Mouse (Mus musculus) ES-CJ7 (cell line): ENCODE measurements around the gene Slc16a6.

Source experiments
- DNase-seq: peaks from one replicate; pipeline ENCODE4 v3.0.0; 2011; ENCODE audit warnings: low read depth, low spot score

The Slc16a6 gene

GRCm38 (mm10) chr11:109445438-109446035 is 27.9 kb downstream of the Slc16a6 start:
- DNase-seq, result peak; percentile 55

DNA sequence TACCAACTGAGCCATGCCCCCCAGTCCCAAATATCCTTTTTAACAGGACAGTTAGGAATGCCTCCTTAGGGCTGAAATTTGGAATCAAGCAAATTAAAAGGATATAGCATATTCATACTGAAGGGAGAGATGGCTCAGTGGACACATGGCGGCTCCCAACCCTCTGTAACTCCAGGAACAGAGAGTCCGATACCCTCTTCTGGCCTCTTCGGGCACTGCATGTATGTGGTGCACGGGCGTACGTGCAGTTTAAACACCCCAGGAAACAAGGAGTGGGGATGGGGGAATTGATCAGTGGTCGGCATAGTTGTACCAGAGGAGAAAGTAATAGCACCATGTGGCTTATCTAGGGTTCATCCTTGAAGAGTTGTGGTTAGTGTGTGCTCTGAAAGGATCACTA is 28.8 kb downstream of the Slc16a6 start:
- peak; percentile 74 for DNase-seq

DNA sequence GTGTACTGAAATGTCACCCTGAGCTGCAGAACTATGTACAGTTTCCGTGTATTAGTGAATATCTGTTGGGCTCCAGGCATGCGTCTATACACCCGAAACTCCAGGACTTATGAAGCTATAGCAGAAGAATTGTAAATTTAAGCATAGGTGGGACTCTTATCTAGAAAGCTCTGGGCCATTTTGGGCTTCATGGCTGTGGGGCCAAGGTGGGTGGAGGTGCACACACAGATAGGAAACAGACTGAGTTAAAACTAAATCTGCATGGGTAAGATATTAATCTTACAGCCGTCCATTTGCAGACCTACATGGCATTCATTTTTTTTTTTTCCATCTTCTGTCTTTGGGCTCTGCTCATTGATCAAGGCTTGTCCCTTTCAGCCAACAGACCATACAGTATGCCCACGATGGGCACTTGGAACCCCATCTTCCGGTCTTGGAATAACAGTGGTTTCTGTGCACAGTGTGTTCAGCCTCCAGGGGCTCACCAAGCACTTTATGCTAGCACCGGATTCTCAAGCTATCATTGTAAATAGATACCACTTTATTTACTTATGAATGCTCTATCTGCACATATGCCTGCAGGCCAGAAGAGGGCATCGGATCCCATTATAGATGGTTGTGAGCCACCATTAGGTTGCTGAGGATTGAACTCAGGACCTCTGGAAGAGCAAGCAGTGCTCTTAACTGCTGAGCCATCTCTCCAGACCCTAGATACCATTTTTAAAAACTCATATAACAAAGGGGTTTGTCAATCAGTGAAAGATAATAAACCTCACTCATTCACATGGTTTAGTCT is 29.7 kb downstream of the Slc16a6 start:
- DNase-seq, result no peak

DNA sequence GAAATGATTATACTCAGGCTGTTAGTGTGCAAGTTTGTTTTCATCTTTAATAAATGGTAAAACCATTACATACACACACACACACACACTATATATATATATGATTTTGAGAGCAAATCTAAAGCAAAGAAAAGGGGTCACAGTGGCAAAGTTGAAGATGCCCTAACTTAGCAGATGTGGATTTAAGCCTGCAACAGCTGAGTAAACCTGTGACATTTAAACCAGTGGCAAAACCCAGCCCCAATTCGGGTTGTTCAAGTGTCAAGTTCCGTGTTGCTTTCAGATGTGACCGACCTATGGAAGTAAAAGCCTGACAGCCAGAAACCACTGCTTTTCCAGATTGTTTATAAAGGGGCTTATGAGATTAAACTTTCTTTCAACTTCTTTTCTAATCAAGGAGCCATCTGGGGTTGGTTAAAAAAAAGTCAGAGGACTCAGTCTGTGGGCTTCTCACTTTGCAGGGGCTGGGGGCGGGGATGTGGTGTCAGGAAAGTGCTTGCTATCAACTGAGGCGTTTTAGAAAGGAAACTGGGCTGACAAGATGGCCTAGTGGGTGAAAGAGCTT is 31.1 kb downstream of the Slc16a6 start:
- no peak for DNase-seq

DNA sequence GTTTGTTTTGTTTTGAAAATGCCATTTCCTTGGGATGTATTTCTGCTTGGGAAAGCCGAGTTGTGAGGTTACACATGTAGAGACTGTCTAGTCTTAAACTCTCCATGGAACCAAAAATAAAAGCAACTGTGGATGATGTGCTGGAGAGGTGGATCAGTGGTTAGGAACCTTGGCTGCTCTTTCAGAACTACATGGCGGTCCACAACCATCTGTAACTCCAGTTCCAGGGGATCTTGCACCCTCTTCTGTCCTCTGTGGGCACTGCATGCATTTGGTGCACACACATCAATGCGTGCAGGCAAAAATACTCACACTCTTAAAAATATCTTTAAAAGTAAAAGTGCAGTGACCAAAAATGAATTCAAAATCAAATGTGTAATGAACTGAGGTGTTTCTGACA is 32.3 kb downstream of the Slc16a6 start:
- peak; percentile 73 for DNase-seq

DNA sequence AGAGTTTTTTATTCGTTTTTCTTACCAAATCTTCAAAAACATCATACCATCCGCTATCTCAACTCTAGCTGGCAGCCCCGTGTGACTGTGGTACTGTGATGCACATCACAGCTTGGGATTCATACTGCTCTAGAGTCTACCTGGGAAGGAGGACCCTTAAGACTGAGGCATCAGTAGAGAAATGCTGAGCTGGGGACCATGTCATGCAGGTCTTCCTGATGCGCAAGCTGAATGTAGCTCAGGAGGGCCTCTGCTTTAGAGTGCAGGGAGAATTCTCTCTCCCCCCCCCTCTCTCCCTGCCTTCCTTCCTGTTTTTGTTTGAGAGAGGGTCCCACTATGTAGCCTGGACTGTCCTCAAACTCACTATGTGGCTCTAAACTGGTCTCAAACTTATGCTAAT is 32.8 kb downstream of the Slc16a6 start:
- no peak for DNase-seq

- peak; percentile 41 for DNase-seq
Measured at GRCm38 (mm10) chr11:109439829-109440340, 33.5 kb downstream of the Slc16a6 start.

DNA sequence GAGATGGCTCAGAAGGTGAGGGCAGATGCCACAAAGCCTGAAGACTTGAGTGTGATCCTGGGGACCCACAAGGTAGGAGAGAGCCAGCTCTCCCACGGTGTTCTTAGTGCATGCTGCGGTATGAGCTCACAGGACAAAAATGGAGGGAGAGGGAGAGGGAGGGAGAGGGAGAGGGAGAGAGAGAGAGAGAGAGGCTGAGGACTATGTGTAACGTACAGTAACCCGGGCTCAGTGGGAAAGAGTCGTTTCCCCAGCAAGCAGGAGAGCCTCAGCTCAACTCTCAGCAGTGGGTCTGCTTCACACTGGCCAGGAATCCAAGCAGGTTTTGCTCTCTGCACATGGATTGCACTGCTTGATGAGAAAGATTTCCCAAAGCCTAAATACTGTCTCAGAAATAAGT is 34.2 kb downstream of the Slc16a6 start:
- no peak for DNase-seq

DNA sequence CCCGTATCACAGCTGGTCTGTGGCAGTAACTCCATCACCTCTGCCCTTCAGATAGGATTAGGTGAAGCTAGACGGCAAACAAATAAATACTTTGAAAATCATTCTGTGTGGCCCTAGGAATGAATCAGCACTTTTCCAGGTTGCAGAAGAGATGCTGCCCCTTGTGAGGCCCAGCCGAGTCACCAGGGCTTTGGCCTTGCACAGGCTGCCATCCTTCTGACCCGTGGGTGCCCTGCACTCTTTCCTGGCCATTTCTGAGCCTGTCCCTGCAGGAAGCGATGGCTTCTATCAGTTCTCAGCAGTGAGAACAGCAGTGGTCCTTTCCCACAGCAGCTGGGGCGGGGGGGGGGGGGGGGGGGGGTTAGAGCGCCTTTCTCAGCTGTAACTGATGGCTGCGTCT is 36.5 kb downstream of the Slc16a6 start:
- DNase-seq, result no peak

- DNase-seq, result no peak
Measured at GRCm38 (mm10) chr11:109434233-109434798, 39.1 kb downstream of the Slc16a6 start.

- DNase-seq, result no peak
Measured at GRCm38 (mm10) chr11:109427353-109427752, 46.0 kb downstream of the Slc16a6 start.

GRCm38 (mm10) chr11:109426272-109426586 is 47.2 kb downstream of the Slc16a6 start:
- no peak for DNase-seq

DNA sequence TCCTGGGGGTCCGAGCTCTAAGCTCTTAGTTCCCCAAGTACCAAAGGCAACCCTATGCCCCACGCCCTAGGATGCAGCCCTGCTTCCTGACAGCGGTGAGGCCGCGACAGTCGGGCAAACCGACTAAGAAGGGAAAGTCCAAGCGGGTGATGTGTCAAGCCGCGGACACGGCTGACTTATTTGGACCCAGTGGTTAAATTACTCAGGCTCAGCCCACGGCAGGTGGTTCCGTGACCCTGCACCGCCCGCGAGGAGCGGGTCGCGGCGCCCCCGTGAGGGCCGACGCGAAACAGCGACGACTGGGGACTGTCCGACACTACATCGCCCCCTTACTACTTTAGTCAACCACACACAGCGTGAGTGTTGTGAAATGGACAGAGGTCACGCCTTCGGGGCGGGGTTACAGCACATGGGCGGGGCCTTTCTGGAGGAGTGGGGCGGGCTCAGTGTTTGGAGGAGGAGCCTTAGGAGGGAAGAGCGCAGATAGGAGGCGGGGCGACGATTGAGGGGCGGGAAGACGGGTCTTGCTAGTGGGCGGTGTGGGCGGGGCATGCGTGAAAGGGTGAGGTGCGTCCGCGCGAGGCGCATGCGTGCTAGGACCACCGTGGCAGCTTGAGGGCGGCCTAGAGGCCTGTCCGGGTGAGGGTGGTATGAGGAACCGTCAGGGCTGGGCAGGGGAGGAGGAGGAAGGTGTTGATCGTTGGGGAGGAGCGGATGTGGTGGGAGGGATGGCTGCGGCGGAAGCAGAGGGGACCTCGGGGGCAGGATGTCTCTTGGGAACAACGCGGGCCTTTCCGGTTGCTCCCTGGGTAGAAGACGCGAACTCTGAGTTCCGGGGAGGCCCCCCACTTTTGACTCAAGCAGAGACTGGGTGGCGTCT is 47.8 kb downstream of the Slc16a6 start, which contains the start of gene Amz2:
Gene Amz2, plus strand, starts transcription at position 555 of the 880 bp plus-strand sequence.
- DNase-seq, result peak; percentile 100

- no peak for DNase-seq
Measured at GRCm38 (mm10) chr11:109423294-109423693, 50.1 kb downstream of the Slc16a6 start.

- DNase-seq, result no peak
Measured at GRCm38 (mm10) chr11:109422263-109422662, 51.1 kb downstream of the Slc16a6 start.

DNA sequence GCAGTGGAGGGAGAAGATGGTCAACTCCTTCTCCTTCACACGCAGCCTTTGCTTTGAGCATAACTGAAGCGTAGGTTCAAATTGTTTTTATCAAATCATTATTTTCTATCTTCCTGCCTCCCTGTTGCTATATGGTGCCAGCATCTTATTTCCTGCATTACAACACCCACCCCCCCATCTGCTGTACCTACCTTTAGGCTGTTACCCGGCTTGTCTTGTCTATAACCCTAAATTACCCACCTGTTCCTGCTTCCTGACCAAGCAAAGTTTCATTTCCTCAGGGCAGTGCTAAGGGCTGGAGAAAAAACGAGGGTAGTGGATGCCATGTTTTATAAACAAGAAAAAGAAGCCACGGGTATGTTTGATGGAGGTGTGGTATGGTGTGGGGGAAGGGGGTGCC is 52.2 kb downstream of the Slc16a6 start:
- no peak for DNase-seq

DNA sequence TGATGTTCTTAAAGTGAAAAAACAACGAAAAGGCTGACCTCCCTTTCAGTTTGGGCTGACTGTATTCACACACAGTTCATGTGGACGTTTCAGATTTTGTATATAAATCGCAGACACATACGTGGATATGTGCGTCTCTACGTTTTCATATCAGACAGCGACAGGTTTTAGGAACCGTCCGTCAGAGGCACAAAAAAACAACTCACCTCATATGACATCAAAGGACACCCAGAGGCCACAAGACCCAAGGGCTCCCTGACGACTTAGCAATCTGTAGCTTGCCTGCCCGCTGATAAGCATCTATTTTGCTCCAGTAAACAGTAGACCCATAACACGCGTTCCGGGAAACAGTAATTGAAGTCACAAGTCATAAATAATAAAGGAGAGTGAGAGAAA is 52.8 kb downstream of the Slc16a6 start:
- no peak for DNase-seq

DNA sequence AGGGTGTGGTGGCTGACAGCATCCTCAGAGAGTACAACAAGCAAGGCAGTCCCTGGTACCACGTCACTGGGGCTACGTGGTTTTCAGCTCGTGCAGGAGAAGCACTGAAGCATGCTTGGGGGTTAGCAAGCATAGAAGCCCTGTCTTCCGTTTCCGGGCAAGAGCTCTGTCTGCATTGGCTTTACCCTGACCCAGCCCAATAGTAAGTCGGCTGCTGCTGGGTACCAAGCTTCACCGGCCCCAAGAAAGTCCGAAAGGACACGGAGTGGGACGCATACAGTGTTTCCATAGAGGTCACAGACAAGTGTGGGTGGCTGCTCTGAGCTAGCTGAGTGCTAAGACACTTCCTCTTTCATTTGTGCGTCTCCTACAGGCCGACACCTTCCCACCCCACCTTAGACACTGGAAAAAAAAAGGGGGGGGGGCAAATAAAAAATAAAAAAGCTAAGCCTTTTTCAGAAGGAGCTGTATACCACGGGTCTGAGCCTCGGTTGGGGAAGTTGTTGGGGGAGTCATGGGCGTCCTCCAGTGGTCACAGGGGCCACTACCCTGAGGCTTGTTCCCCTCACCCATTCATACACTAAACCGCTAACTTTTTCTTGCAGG is 53.3 kb downstream of the Slc16a6 start:
- peak; percentile 55 for DNase-seq

DNA sequence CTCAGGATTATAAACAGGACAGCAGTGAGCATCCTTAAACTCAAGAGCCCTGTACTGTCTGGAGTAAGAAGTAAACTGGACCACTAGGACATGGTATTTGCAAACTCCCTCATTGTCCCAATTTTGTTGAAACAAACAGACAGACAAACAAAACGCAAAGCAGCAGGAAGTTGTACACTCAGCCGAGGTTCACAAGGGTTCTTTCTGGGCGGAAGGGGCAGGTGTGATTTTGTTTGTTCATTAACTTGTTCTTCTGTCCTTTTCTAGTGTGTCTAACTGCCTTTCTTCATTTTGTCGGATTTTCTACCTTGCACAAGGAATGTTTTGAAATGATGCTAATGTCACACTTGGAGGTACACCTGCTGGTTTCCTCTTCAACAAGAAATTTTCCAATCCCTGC is 53.9 kb downstream of the Slc16a6 start:
- no peak for DNase-seq

- no peak for DNase-seq
Measured at GRCm38 (mm10) chr11:109417472-109418040, 55.8 kb downstream of the Slc16a6 start.
